Mouse (Mus musculus) spleen, adult 2 months (tissue): Measurements from ENCODE around the gene Xylt1.

Experiments
- CTCF ChIP-seq: fragments of 200-500 bp; IDR thresholded peaks from 2 replicates; pipeline ENCODE4 v1.5.1; 2011; ENCODE audit warnings: mild to moderate bottlenecking, inconsistent platforms; ENCODE audit not compliant: insufficient read depth, insufficient read length, insufficient replicate concordance; ENCODE audit errors: extremely low read depth
- POLR2A ChIP-seq: fragments of 200-500 bp; IDR thresholded peaks from 2 replicates; pipeline ENCODE4 v1.6.1; 2011; ENCODE audit warnings: low read depth, low read length, inconsistent platforms

DNA sequence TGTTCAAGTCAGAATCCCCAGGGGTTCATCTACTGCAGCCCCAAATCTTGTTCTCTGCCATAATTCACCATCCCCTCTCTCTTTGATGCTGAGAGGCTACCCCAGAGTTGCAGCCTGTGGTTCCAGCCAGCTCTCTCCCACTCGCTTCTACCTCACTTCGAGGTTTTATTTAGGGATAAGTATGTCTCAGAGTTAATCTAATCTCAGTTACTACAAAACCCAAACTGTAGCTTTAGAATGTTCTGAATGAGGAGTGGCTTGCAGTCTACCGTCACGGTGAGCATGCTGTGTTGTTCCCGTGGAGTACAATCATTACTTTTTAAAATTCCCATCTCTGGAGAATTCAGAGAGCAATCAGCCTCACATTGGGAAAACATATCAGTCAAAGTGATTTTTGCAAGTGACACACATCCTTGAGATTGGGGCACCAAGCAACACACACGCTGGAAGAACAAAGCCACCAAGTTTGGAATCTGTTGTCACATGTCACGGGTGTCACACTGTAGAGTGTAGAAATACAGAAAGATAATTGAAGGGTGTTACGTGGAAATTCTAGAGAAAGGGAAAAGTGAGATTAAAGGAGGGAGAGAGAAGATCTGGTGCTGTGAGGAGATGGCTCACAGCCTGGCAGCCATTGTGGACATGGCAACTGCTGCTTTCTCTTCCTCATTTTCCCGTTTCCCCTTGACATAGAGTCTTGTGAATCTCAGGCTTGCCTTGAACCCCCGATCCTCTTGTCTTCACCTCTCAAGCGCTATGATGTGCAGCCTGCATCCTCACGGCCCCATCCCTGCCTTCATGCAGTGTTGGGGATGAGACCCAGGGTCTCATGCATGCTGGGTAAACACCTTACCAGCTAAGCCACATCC lies 149.2 kb downstream of the Xylt1 start:
- TF ChIP-seq CTCF: no peak
- TF ChIP-seq POLR2A: no peak
